Mouse (Mus musculus): ENCODE data around the gene Ak4. TPM values are rescaled to one million over a fixed set of nuclear protein-coding genes. Genes with fewer than 3 reads are reported as not detected.

The Ak4 gene
- polyA plus RNA-seq, 1 experiment from 2014 or later: 5.9 TPM

DNA sequence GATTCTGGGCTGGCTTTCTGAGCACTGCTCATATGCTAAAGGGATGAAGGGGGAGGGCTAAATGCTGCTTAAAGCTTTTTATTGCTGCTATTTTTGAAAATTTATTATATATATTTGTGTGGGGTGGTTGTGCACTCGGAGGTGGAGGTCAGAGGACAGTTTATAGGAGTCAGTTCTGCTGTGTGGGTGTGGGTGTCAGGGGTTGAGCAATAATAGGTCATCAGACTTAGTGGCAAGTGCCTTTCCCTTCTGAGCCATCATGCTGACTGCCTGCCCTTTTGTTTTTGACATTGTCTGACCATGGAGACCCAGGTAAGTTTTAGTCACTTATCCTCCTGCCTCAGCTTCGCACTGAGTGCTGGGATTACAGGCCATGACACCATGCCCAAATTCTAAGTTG lies 10.0 kb downstream of the Ak4 start:
- Histone ChIP-seq H3K4me3 (ENCODE audit: low read depth, low read length) (no peak overlapping the region), H3K9me3 (ENCODE audit: low read depth, low read length) (no peaks in the 10 kb centered on the region), H3K4me2 (no peak overlapping the region), H3K4me1 (ENCODE audit: insufficient read depth) (no peaks in the 10 kb centered on the region), H3K9ac (no peak overlapping the region), H3K27me3 (ENCODE audit: insufficient read depth, low read length) (no peaks in the 10 kb centered on the region), H3K36me3 (ENCODE audit: insufficient read depth) (no peaks in the 10 kb centered on the region), H3K27ac (ENCODE audit: low read depth) (no peak overlapping the region)
- no peak for ATAC-seq (ENCODE audit: insufficient read depth)
- 67% methylated on average over 2 of the region's 2 CpGs for WGBS
- no peak for TF ChIP-seq CTCF (IDR thresholded peaks at IDR 0.05; ENCODE audit: low read depth)
- no peak for DNase-seq

DNA sequence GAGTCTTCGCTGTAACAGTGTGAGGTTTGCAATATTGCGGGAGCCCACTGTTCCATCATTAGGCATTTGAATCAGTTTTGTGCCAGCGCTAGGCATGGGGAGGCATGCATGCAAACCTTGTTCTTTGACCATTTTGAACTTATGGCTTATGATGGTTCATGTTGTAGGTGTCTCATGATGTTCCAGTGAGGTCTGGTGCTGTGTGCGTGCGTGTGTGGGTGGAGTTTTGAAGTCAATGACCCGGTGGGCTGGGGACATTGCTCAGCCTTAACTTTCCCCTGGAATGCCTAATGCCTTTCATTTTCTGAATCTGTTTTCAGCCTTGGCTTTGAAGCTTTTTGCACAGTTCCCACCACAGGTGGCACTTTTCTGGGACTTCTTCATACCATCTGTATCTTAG lies 10.9 kb downstream of the Ak4 start:
- H3K27me3 ChIP-seq (ENCODE audit: insufficient read depth, low read length): no peaks in the 10 kb centered on the region
- DNase-seq: no peak
- 93% methylated on average over 6 of the region's 6 CpGs for WGBS
- H3K4me2 ChIP-seq: no peak overlapping the region
- H3K9me3 ChIP-seq (ENCODE audit: low read depth, low read length): no peaks in the 10 kb centered on the region
- H3K36me3 ChIP-seq (ENCODE audit: insufficient read depth): no peaks in the 10 kb centered on the region
- H3K9ac ChIP-seq: no peak overlapping the region
- no peak for ATAC-seq (ENCODE audit: insufficient read depth)
- H3K4me1 ChIP-seq (ENCODE audit: insufficient read depth): no peaks in the 10 kb centered on the region
- no peak for TF ChIP-seq CTCF (IDR thresholded peaks at IDR 0.05; ENCODE audit: low read depth)
- no peak overlapping the region for H3K27ac ChIP-seq (ENCODE audit: low read depth)
- no peak overlapping the region for H3K4me3 ChIP-seq (ENCODE audit: low read depth, low read length)

- Histone ChIP-seq H3K4me3 (ENCODE audit: low read depth, low read length) (no peak overlapping the region), H3K27ac (ENCODE audit: low read depth) (no peak overlapping the region), H3K4me1 (ENCODE audit: insufficient read depth) (peaks cover 10% of the 10 kb centered on the region), H3K4me2 (no peak overlapping the region), H3K9ac (no peak overlapping the region), H3K36me3 (ENCODE audit: insufficient read depth) (no peaks in the 10 kb centered on the region), H3K27me3 (ENCODE audit: insufficient read depth, low read length) (no peaks in the 10 kb centered on the region), H3K9me3 (ENCODE audit: low read depth, low read length) (no peaks in the 10 kb centered on the region)
- no peak for TF ChIP-seq CTCF (IDR thresholded peaks at IDR 0.05; ENCODE audit: low read depth)
- DNase-seq (peak; percentile 55), ATAC-seq (ENCODE audit: insufficient read depth) (0 out of 2 replicates have a peak, but pooled peaks have one; percentile 29)
- 70% methylated on average over 8 of the region's 8 CpGs for WGBS
Measured at GRCm38 (mm10) chr4:101436761-101437512, 17.9 kb downstream of the Ak4 start.

- no peak overlapping the region for H3K4me2 ChIP-seq
- TF ChIP-seq CTCF (IDR thresholded peaks at IDR 0.05; ENCODE audit: low read depth): no peak
- ATAC-seq (ENCODE audit: insufficient read depth): no peak
- H3K36me3 ChIP-seq (ENCODE audit: insufficient read depth): no peaks in the 10 kb centered on the region
- H3K4me1 ChIP-seq (ENCODE audit: insufficient read depth): peaks cover 12% of the 10 kb centered on the region
- 46% methylated on average over 8 of the region's 8 CpGs for WGBS
- no peaks in the 10 kb centered on the region for H3K27me3 ChIP-seq (ENCODE audit: insufficient read depth, low read length)
- no peak for DNase-seq
- no peak overlapping the region for H3K9ac ChIP-seq
- no peak overlapping the region for H3K4me3 ChIP-seq (ENCODE audit: low read depth, low read length)
- no peak overlapping the region for H3K27ac ChIP-seq (ENCODE audit: low read depth)
- no peaks in the 10 kb centered on the region for H3K9me3 ChIP-seq (ENCODE audit: low read depth, low read length)
Measured at GRCm38 (mm10) chr4:101438271-101438670, 19.2 kb downstream of the Ak4 start.

- no peaks in the 10 kb centered on the region for H3K27me3 ChIP-seq (ENCODE audit: insufficient read depth, low read length)
- peak overlapping the region; percentile 78 for H3K27ac ChIP-seq (ENCODE audit: low read depth)
- peak; percentile 85 for ATAC-seq (ENCODE audit: insufficient read depth)
- H3K9me3 ChIP-seq (ENCODE audit: low read depth, low read length): no peaks in the 10 kb centered on the region
- peak; percentile 93 for DNase-seq
- peaks cover 12% of the 10 kb centered on the region for H3K4me1 ChIP-seq (ENCODE audit: insufficient read depth)
- peak overlapping the region; percentile 32; the same call in 1 of the 2 replicates for H3K4me2 ChIP-seq
- 9% methylated on average over 13 of the region's 13 CpGs for WGBS
- TF ChIP-seq CTCF (IDR thresholded peaks at IDR 0.05; ENCODE audit: low read depth): no peak
- no peak overlapping the region for H3K4me3 ChIP-seq (ENCODE audit: low read depth, low read length)
- no peak overlapping the region for H3K9ac ChIP-seq
- no peaks in the 10 kb centered on the region for H3K36me3 ChIP-seq (ENCODE audit: insufficient read depth)
Measured at GRCm38 (mm10) chr4:101439738-101440389, 20.8 kb downstream of the Ak4 start.

- no peaks in the 10 kb centered on the region for H3K36me3 ChIP-seq (ENCODE audit: insufficient read depth)
- DNase-seq (peak; percentile 55), ATAC-seq (ENCODE audit: insufficient read depth) (no peak)
- H3K27me3 ChIP-seq (ENCODE audit: insufficient read depth, low read length): no peaks in the 10 kb centered on the region
- H3K9me3 ChIP-seq (ENCODE audit: low read depth, low read length): no peaks in the 10 kb centered on the region
- no peak for TF ChIP-seq CTCF (IDR thresholded peaks at IDR 0.05; ENCODE audit: low read depth)
- no peak overlapping the region for H3K9ac ChIP-seq
- no peak overlapping the region for H3K4me2 ChIP-seq
- WGBS: 45% methylated on average over 2 of the region's 2 CpGs
- H3K27ac ChIP-seq (ENCODE audit: low read depth): no peak overlapping the region
- no peak overlapping the region for H3K4me3 ChIP-seq (ENCODE audit: low read depth, low read length)
- peaks cover 10% of the 10 kb centered on the region for H3K4me1 ChIP-seq (ENCODE audit: insufficient read depth)
Measured at GRCm38 (mm10) chr4:101442791-101443190, 23.7 kb downstream of the Ak4 start.

GRCm38 (mm10) chr4:101443419-101443991 lies 24.4 kb downstream of the Ak4 start:
- Histone ChIP-seq H3K9me3 (ENCODE audit: low read depth, low read length) (no peaks in the 10 kb centered on the region), H3K27ac (ENCODE audit: low read depth) (no peak overlapping the region), H3K4me2 (no peak overlapping the region), H3K4me3 (ENCODE audit: low read depth, low read length) (no peak overlapping the region), H3K9ac (no peak overlapping the region), H3K27me3 (ENCODE audit: insufficient read depth, low read length) (no peaks in the 10 kb centered on the region), H3K36me3 (ENCODE audit: insufficient read depth) (0 out of 2 replicates have a peak, but pooled peaks cover 2% of the 10 kb centered on the region), H3K4me1 (ENCODE audit: insufficient read depth) (peaks cover 10% of the 10 kb centered on the region)
- TF ChIP-seq CTCF (IDR thresholded peaks at IDR 0.05; ENCODE audit: low read depth): no peak
- no peak for DNase-seq
- 58% methylated on average over 7 of the region's 7 CpGs for WGBS
- no peak for ATAC-seq (ENCODE audit: insufficient read depth)

Data from lung, embryonic 14.5 days (tissue).